Mouse (Mus musculus) embryonic facial prominence, embryonic 12.5 days (tissue): ENCODE measurements around the gene Luc7l3. TPM values are rescaled to one million over a fixed set of nuclear protein-coding genes. Genes with fewer than 3 reads are reported as not detected.

Experiments
- ATAC-seq: fragments of 200-750 bp; cut with Nextera tagmentation; 2 replicates; pipeline ENCODE4 v1.8.0; 2017; ENCODE audit not compliant: insufficient number of reproducible peaks, insufficient read depth, low FRiP score, low TSS enrichment
- H3K27ac ChIP-seq: fragments of 300-500 bp; sonication (generic); 2 replicates; pipeline ENCODE4 v1.5.1; 2016; ENCODE audit warnings: mild to moderate bottlenecking
- H3K27me3 ChIP-seq: fragments of 300-500 bp; sonication (generic); 2 replicates; pipeline ENCODE4 v1.6.1; 2016; ENCODE audit warnings: mild to moderate bottlenecking, moderate library complexity
- H3K36me3 ChIP-seq: fragments of 300-500 bp; sonication (generic); 2 replicates; pipeline ENCODE4 v1.6.1; 2016; ENCODE audit warnings: mild to moderate bottlenecking
- H3K4me1 ChIP-seq: fragments of 300-500 bp; sonication (generic); 2 replicates; pipeline ENCODE4 v1.6.1; 2016
- H3K4me2 ChIP-seq: fragments of 300-500 bp; sonication (generic); replicated peaks from 2 replicates; pipeline ENCODE4 v1.6.1; 2016; ENCODE audit warnings: mild to moderate bottlenecking, moderate library complexity
- H3K4me3 ChIP-seq: fragments of 300-500 bp; sonication (generic); 2 replicates; pipeline ENCODE4 v1.5.1; 2016; ENCODE audit warnings: mild to moderate bottlenecking
- H3K9ac ChIP-seq: fragments of 300-500 bp; sonication (generic); 2 replicates; pipeline ENCODE4 v1.6.1; 2016; ENCODE audit warnings: mild to moderate bottlenecking, moderate library complexity
- H3K9me3 ChIP-seq: fragments of 300-500 bp; sonication (generic); 2 replicates; pipeline ENCODE4 v1.6.1; 2016; ENCODE audit warnings: mild to moderate bottlenecking, moderate library complexity
- WGBS: fragments of 180-500 bp; shearing (Covaris S2); methylation state at CpG from one replicate; pipeline ENCODE4 v1.1.7; 2016; 5-methylcytosine and 5-hydroxymethylcytosine counted together
- polyA plus RNA-seq: library from polyadenylated mRNA; unstranded; fragments of >200 nt; fragmentation: Nextera tagmentation; extraction: Ambion mirVana; gene quantifications from 2 replicates; pipeline ENCODE4 v1.2.1, GENCODE M21; 2016

Luc7l3 gene
- polyA plus RNA-seq, 1 experiment from 2014 or later, result 146 TPM

DNA sequence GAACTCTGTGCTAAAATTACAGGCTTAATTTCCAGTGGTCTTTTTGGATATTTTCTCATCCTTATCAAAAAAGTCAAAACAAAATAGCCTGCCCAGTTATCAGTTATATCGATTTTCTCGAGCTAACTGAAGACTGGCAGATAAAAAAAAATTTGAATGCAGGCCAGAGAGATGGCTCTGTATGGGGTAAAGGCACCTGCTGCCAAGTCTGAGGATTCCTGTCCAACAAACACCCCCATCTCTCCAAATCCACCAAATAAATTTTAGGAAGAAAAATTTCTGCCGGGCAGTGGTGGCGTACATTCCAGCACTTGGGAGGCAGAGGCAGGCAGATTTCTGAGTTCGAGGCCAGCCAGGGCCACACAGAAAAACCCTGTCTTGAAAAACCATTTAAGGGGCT is 3.7 kb downstream of the Luc7l3 start:
- Histone ChIP-seq H3K9me3 (no peaks in the 10 kb centered on the region), H3K36me3 (peaks cover 6% of the 10 kb centered on the region; the same call in 1 of the 2 replicates), H3K4me2 (no peak overlapping the region), H3K4me3 (no peak overlapping the region), H3K4me1 (peaks cover 28% of the 10 kb centered on the region), H3K27me3 (no peaks in the 10 kb centered on the region), H3K27ac (no peak overlapping the region), H3K9ac (no peak overlapping the region)
- WGBS, result 91% methylated on average over 5 of the region's 5 CpGs
- ATAC-seq, result no peak

DNA sequence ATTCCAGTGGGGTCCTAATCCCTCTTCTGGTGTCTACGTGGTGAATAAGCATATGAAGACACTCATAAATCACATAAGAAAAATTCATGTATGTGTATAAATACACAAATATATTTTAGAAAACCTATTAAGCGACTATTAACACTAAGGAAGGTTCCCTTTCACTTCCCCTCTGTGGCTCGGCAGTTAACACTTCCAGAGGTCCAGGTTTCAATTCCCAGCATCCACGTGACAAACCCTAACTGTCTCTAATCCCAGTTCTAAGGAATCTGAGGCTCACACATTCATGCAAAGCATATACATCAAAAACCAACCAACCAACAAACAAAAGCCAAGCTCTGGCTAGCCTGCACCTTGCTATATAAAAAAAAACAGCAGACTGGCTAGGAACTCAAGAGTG is 4.3 kb downstream of the Luc7l3 start:
- Histone ChIP-seq H3K9me3 (no peaks in the 10 kb centered on the region), H3K36me3 (peaks cover 6% of the 10 kb centered on the region; the same call in 1 of the 2 replicates), H3K9ac (no peak overlapping the region), H3K27me3 (no peaks in the 10 kb centered on the region), H3K4me2 (no peak overlapping the region), H3K4me1 (peaks cover 28% of the 10 kb centered on the region), H3K27ac (no peak overlapping the region), H3K4me3 (no peak overlapping the region)
- 77% methylated on average over 4 of the region's 4 CpGs for WGBS
- ATAC-seq, result no peak

DNA sequence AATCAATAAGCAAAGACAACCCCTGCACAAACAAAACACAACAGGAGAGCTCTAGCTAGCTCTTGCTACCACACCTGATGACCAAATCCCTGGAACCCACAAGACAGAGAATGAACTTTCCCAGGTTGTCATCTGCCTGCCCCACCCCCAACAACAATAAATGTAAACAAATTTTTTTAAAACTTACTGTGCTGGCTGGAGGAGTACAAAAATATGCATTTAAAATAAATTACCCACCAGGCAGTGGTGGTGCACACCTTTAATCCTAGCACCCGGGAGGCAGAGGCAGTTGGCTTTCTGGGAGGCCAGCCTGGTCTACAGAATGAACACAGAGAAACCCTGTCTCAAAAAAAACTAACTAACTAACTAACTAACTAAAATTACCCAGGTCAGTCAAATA is 4.8 kb downstream of the Luc7l3 start:
- 89% methylated on average over 1 of the region's 1 CpGs for WGBS

DNA sequence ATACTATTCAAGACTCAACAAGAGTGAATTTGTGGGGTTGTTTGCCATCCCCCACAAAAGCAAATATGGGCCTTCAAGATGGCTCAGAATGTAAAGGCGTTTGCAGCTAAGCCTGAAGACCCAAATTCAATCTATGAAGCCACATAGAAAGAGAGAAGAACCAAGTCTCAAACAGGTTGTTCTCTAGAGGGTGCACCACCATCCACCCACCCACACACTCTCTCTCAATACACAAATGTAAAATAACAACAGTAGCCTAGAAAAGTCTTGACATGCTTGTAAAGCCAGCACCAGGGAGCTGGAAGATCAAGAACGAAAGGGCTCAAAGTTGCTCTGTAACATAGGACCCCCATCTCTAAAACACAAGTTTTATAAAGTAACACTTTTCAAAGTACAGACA is 5.3 kb downstream of the Luc7l3 start:
- H3K4me3 ChIP-seq, result no peak overlapping the region
- H3K4me1 ChIP-seq, result peaks cover 28% of the 10 kb centered on the region
- 88% methylated on average over 2 of the region's 2 CpGs for WGBS
- no peak overlapping the region for H3K4me2 ChIP-seq
- H3K36me3 ChIP-seq, result peaks cover 6% of the 10 kb centered on the region; the same call in 1 of the 2 replicates
- no peak overlapping the region for H3K9ac ChIP-seq
- no peak for ATAC-seq
- no peak overlapping the region for H3K27ac ChIP-seq
- H3K27me3 ChIP-seq, result no peaks in the 10 kb centered on the region
- H3K9me3 ChIP-seq, result no peaks in the 10 kb centered on the region

More for the DNA sequence above, 4.8 kb downstream of the Luc7l3 start:
- H3K36me3 ChIP-seq, result peaks cover 6% of the 10 kb centered on the region; the same call in 1 of the 2 replicates
- no peak overlapping the region for H3K27ac ChIP-seq
- ATAC-seq, result no peak
- no peaks in the 10 kb centered on the region for H3K27me3 ChIP-seq
- H3K4me2 ChIP-seq, result no peak overlapping the region
- no peak overlapping the region for H3K4me3 ChIP-seq
- H3K4me1 ChIP-seq, result peaks cover 28% of the 10 kb centered on the region
- no peak overlapping the region for H3K9ac ChIP-seq
- no peaks in the 10 kb centered on the region for H3K9me3 ChIP-seq

DNA sequence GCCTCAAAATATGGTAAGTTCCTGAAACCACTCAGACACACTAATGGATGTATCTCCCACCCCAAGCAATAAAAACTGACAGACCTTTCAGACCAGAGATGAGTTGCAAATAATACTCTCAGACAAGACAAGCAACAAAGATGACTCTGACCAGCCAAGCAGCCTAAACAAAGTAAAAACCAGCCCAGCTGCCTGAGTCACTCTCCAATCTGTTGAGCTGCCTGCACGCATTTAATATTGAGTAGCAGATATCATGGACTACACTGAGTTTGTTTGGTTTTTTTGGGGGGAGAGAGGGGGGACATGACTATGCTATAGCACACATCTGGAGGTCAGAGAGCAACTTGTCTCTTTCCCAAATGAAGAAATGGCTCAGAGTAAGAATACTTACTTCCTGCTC is 6.5 kb downstream of the Luc7l3 start:
- H3K27ac ChIP-seq, result no peak overlapping the region
- no peak overlapping the region for H3K4me2 ChIP-seq
- H3K4me1 ChIP-seq, result peaks cover 28% of the 10 kb centered on the region
- peaks cover 9% of the 10 kb centered on the region; the same call in 1 of the 2 replicates for H3K36me3 ChIP-seq
- H3K27me3 ChIP-seq, result no peaks in the 10 kb centered on the region
- H3K9ac ChIP-seq, result no peak overlapping the region
- no peak overlapping the region for H3K4me3 ChIP-seq
- no peaks in the 10 kb centered on the region for H3K9me3 ChIP-seq
- ATAC-seq, result no peak
- 70% methylated on average over 1 of the region's 1 CpGs for WGBS

DNA sequence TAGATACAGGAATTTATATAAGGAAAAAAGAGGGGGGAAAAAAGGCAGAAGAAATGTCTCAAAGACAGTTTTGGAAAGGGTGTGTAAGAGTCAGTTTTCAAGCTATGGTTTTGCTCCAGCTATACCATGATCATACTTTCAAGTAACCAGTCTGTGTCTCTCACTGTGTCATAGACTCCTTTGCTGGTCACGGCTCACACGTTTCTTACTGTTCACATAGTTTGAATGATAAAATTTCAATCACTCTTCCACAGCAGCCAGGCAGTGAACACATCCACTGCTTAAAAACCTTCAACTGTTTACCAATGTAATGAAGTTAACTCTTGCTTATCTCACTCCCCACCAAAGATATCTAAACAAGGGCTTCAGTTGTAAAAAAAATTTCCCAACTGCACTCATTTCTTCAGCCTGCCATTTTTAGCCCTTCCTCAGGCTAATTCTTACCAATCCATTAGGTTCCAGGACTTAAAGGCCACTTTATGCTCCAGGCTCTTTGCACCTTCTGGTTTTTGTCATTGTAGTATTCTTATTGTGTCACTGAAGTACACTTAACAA is 7.6 kb downstream of the Luc7l3 start:
- H3K9ac ChIP-seq, result no peak overlapping the region
- H3K27ac ChIP-seq, result no peak overlapping the region
- no peaks in the 10 kb centered on the region for H3K9me3 ChIP-seq
- H3K27me3 ChIP-seq, result no peaks in the 10 kb centered on the region
- H3K4me1 ChIP-seq, result peaks cover 23% of the 10 kb centered on the region
- 87% methylated on average over 2 of the region's 2 CpGs for WGBS
- H3K4me2 ChIP-seq, result no peak overlapping the region
- H3K4me3 ChIP-seq, result no peak overlapping the region
- ATAC-seq, result no peak
- peaks cover 4% of the 10 kb centered on the region; the same call in 1 of the 2 replicates for H3K36me3 ChIP-seq

DNA sequence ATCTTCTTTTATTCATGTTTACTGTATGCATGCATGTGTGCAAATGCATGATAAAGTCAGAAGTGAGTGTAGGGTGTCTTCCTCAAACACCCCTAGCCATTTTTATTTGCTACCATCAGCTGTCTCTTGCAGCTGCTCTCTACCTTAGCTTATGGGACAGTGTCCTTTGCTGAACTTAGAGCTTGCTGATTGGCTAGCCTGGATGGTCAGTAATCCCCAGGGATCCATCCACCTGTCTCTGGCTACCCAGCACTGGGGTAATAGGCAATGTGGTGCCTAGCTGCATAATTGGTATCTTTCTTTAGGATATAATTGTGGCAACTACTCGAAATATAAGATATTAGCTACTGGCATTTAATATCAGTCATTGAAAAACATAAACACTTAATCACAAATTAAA is 9.1 kb downstream of the Luc7l3 start:
- no peak for ATAC-seq
- H3K9ac ChIP-seq, result no peak overlapping the region
- H3K36me3 ChIP-seq, result peaks cover 3% of the 10 kb centered on the region; the same call in 1 of the 2 replicates
- no peaks in the 10 kb centered on the region for H3K9me3 ChIP-seq
- H3K27ac ChIP-seq, result no peak overlapping the region
- H3K27me3 ChIP-seq, result no peaks in the 10 kb centered on the region
- H3K4me1 ChIP-seq, result peaks cover 20% of the 10 kb centered on the region
- H3K4me3 ChIP-seq, result no peak overlapping the region
- no peak overlapping the region for H3K4me2 ChIP-seq
- 88% methylated on average over 1 of the region's 1 CpGs for WGBS

DNA sequence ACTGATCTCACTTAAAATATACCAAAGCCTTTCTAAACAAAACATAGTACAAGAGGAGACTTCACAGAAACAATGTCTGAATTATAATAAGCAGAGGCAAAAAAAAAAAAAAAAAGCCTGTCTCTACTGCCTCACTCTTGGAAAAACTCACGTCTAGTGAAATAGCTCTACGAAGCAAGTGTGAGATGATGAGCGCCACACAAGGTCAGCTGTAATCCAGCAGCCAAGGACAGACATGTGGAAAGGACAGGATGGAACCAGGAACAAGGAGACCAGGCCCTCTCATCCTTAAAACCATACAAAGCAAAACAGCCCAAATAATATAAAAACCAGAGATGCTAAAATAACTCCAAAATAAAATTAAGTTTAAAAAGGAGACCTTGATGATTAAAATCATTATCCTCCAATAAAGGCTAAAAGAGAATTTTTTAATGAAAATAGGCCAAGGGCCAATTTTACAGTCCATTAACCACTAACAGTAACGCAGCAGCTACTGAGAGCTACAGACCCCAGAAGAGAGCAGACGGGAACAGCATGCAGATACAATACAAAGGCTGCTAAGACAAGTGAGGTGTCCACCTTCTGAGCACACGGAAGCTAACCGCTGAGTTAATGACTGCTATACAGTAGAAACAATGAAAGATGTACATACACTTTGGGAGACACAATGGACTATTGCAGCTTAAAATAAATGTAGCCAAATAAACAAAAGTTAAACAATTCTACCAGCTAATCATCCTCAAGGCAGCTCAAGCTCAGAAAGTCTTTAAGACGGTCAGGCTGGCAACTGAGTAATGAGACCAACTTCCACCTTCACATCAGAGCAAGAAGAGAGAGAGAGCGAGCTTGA is 26.6 kb downstream of the Luc7l3 start:
- H3K36me3 ChIP-seq, result peaks cover 84% of the 10 kb centered on the region
- H3K4me1 ChIP-seq, result no peaks in the 10 kb centered on the region
- no peak overlapping the region for H3K4me2 ChIP-seq
- WGBS, result 87% methylated on average over 9 of the region's 9 CpGs
- no peak overlapping the region for H3K27ac ChIP-seq
- no peak overlapping the region for H3K4me3 ChIP-seq
- ATAC-seq, result no peak
- H3K9me3 ChIP-seq, result no peaks in the 10 kb centered on the region
- H3K27me3 ChIP-seq, result no peaks in the 10 kb centered on the region
- H3K9ac ChIP-seq, result no peak overlapping the region

DNA sequence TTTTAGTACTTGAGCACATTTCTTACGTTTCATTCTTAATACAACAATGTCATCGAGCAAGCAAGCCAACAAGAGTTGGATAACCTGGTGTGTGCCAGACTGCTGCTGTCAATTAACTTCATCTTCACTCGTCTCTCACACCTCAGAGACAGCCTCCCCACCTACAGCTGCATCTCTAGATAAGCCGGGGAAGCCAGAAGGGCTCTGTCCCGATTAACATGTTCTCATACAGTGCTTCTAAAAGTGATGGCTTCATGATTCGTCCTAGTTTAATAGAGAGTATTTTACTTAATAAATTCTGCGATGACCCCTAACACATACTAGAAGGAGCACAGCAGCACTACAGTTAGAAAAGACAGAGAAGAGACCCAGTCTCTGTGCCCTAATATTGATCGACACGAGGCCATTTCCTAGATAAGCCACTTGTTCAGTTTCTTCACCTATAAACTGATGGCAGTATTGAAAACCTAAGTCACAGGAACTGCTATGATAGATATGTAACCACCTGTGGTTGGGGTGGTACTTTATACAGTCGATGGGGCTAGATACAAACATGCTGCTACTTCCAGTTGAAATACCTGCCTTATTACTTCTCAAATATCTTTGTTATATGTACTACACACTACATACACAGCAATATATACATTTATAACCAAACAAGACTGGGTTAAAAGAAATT is 31.6 kb downstream of the Luc7l3 start:
- no peak overlapping the region for H3K4me3 ChIP-seq
- no peak overlapping the region for H3K4me2 ChIP-seq
- no peaks in the 10 kb centered on the region for H3K9me3 ChIP-seq
- H3K27me3 ChIP-seq, result no peaks in the 10 kb centered on the region
- 93% methylated on average over 10 of the region's 10 CpGs for WGBS
- no peak overlapping the region for H3K9ac ChIP-seq
- ATAC-seq, result no peak
- no peak overlapping the region for H3K27ac ChIP-seq
- peaks cover 76% of the 10 kb centered on the region for H3K36me3 ChIP-seq
- no peaks in the 10 kb centered on the region for H3K4me1 ChIP-seq

DNA sequence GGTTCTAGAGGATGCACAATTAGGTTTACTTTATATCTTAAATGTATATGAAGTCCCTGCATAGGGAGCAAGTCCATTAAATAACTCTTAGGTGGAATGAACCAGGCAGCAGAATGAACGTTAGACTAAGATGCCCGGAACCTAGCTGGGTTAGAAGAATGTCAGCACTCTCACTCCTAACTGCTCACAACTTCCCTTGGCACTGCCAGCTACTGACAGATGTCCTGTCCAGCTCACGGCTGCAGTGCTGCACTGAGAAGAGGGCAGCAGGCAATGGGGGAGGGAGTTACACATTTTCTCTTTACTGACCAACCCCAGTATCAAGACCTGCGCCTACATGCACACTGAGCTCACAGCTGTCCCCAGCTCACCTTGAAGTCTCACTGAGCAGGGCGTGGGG is 34.7 kb downstream of the Luc7l3 start:
- H3K4me3 ChIP-seq, result no peak overlapping the region
- WGBS, result 94% methylated on average over 5 of the region's 5 CpGs
- no peak for ATAC-seq
- no peaks in the 10 kb centered on the region for H3K27me3 ChIP-seq
- H3K4me1 ChIP-seq, result no peaks in the 10 kb centered on the region
- H3K27ac ChIP-seq, result no peak overlapping the region
- peaks cover 67% of the 10 kb centered on the region for H3K36me3 ChIP-seq
- H3K4me2 ChIP-seq, result no peak overlapping the region
- no peak overlapping the region for H3K9ac ChIP-seq
- no peaks in the 10 kb centered on the region for H3K9me3 ChIP-seq

DNA sequence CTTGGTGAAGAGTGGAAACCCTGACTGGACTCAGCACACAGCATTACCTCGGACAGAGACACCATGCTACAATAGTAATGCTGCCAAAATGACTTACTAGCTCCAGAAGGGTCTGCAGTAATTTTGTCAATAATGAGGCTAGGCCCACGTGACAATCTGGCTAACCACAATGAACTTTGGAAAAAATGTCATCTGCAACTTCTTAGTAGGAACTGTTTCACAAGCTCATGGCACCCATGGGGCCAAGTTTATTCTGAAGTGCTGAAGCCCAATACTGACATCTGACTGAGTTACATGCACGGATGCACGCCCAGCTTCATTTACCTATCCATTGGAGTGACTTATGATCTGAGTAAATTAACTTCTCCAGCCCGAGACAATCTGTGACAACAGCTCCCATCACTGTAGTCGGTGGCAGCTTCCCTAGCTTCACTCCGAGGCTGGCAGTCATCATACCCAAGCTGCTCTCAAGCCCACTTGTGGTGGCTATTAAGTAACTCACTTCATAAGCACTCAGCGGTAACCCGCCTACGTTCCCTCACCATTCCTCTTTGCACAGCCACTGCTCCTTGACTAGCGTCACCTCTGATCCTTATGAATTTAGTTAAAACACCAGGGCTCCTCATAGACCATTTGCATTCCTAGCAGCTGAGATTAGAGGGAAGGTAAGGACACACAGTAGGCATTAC is 35.8 kb downstream of the Luc7l3 start:
- ATAC-seq, result no peak
- H3K27me3 ChIP-seq, result no peaks in the 10 kb centered on the region
- no peak overlapping the region for H3K4me2 ChIP-seq
- no peaks in the 10 kb centered on the region for H3K9me3 ChIP-seq
- H3K9ac ChIP-seq, result no peak overlapping the region
- no peak overlapping the region for H3K27ac ChIP-seq
- WGBS, result 92% methylated on average over 11 of the region's 11 CpGs
- no peak overlapping the region for H3K4me3 ChIP-seq
- peaks cover 59% of the 10 kb centered on the region for H3K36me3 ChIP-seq
- no peaks in the 10 kb centered on the region for H3K4me1 ChIP-seq
